Mouse (Mus musculus) B cell, adult 2 months (primary cell): Measurements from ENCODE around the gene Slc6a4.

Experiments used
- DNase-seq, 2 experiments: peaks; one replicate each; pipeline ENCODE4 v3.0.0; 2022

Slc6a4 gene

DNA sequence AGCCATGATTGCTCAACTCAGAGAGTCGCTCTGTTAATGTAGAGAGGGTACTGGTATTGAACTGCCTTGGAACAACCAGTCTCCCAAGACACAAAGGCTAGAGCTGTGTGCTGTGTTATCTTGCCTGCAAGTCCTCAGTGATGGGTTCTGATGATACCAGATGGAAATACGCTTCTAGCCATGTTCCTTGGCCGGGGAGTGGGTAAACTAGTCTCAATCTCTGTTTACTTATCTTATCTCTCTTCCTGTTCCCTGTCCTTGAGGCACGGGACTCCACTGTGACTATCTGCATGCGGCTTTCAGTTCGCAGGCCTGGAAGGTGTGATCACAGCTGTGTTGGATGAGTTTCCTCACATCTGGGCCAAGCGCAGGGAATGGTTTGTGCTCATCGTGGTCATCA lies 21.1 kb downstream of the Slc6a4 start:
- no peak for DNase-seq

GRCm38 (mm10) chr11:77021749-77022396 lies 23.5 kb downstream of the Slc6a4 start:
- no peak for DNase-seq

- no peak for DNase-seq
Measured at GRCm38 (mm10) chr11:77026559-77026958, 28.2 kb downstream of the Slc6a4 start.

GRCm38 (mm10) chr11:77028157-77028556 lies 29.8 kb downstream of the Slc6a4 start:
- no peak for DNase-seq

GRCm38 (mm10) chr11:77031151-77031934 lies 32.9 kb downstream of the Slc6a4 start:
- no peak for DNase-seq

- no peak for DNase-seq
Measured at GRCm38 (mm10) chr11:77041891-77042290, 43.5 kb downstream of the Slc6a4 start.

GRCm38 (mm10) chr11:77042816-77043215 lies 44.4 kb downstream of the Slc6a4 start:
- DNase-seq, result no peak

DNA sequence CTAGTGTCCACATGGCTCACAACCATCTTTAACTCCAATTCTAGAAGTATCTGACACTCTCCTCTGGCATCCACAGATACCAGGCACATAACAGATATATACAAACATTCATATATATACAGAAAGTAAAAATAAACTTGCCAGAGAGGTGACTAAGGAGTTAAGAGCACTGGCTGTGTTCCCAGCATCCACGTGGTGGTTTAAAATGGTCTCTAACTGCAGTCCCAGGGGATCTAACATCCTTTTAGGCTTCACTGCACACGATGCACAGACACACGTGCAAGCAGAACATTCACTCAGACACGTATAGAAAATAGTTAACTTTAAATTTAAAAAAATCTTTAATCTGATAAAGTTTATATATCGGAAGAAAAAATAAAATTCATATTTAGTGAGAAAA lies 63.5 kb downstream of the Slc6a4 start:
- peak; percentile 13 to 23 for DNase-seq

GRCm38 (mm10) chr11:77063406-77063805 lies 65.0 kb downstream of the Slc6a4 start:
- DNase-seq, result no peak

- no peak for DNase-seq
Measured at GRCm38 (mm10) chr11:77068825-77069224, 70.4 kb downstream of the Slc6a4 start.

DNA sequence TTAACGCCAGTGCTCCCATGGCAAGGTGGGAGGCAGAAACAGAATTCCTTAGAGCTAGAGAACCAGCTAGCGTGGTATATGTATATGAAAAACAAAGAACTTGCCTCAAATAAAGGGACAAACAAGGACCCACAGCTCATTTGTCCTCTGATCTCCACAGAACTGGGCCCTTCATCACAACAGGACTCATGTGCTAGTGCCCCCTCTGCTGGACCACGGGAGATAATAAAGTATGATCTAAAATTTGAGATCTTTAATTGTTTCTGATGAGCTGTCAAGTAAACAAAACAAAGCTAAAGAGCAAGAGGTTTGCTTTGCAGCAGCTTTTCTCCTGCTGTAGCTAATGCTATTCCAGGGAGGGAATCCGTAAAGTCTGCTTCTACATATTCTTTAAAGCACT lies 72.3 kb downstream of the Slc6a4 start:
- DNase-seq, result peak; percentile 35 to 50

DNA sequence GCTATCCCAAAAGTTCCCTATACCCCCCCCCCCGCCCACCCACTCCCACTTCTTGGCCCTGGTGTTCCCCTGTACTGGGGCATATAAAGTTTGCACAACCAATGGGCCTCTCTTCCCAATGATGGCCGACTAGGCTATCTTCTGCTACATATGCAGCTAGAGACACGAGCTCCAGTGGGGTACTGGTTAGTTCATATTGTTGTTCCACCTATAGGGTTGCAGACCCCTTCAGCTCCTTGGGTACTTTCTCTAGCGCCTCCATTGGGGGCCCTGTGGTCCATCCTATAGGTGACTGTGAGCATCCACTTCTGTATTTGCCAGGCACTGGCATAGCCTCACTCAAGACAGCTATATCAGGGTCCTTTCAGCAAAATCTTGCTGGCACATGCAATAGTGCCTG lies 78.9 kb downstream of the Slc6a4 start:
- peak in 1 of 2 experiments; percentile 22 for DNase-seq

GRCm38 (mm10) chr11:77077792-77078191 lies 79.4 kb downstream of the Slc6a4 start:
- DNase-seq, result peak; percentile 55 to 58

GRCm38 (mm10) chr11:77078273-77079134 lies 80.1 kb downstream of the Slc6a4 start, which contains the start of gene Nsrp1:
Nsrp1 (minus strand) TSS chr11:77078435.
- DNase-seq, result peak; percentile 93 to 94

GRCm38 (mm10) chr11:77079361-77079760 lies 81.0 kb downstream of the Slc6a4 start:
- no peak for DNase-seq
